Comparison of ENCODE assay signal across 8 mouse cellular contexts in genomic region chr11:43493815-43494409, GRCm38 (mm10). TPM values are rescaled to one million over a fixed set of nuclear protein-coding genes. Genes with fewer than 3 reads are reported as not detected.
DNase-seq lines count a peak whose midpoint lies in the region; ATAC-seq and TF ChIP-seq lines count a peak whose summit lies in the region.

No protein-coding gene starts in this region.

- H3K9me3 ChIP-seq in heart, embryonic 13.5 days = peaks cover 4% of the 10 kb centered on the region; the same call in 1 of the 2 replicates
- H3K9me3 ChIP-seq in liver, embryonic 12.5 days (replicated peaks) = no peaks in the 10 kb centered on the region
- H3K9me3 ChIP-seq in neural tube, embryonic 11.5 days (ENCODE audit: control insufficient read depth, low read length) = no peaks in the 10 kb centered on the region

- ATAC-seq in heart, embryonic 13.5 days (ENCODE audit: extremely low read depth, insufficient number of reproducible peaks, low FRiP score, low TSS enrichment) = peak; percentile 14; the same call in 1 of the 2 replicates
- 0 out of 2 replicates have a peak, but pooled peaks have one; percentile 24 for ATAC-seq in liver, embryonic 12.5 days
- ATAC-seq in neural tube, embryonic 11.5 days (ENCODE audit: insufficient read depth, low FRiP score, low TSS enrichment) = peak; percentile 81

- peak overlapping the region; percentile 50; the same call in 1 of the 2 replicates for H3K9ac ChIP-seq in heart, embryonic 13.5 days
- no peak overlapping the region for H3K9ac ChIP-seq in liver, embryonic 12.5 days
- H3K9ac ChIP-seq in neural tube, embryonic 11.5 days (ENCODE audit: low read length) = peak overlapping the region; percentile 29; the same call in 1 of the 2 replicates

- 0 out of 2 replicates have a peak overlapping the region, but pooled peaks have one; percentile 25 for H3K4me2 ChIP-seq in heart, embryonic 13.5 days
- no peak overlapping the region for H3K4me2 ChIP-seq in liver, embryonic 12.5 days
- no peak overlapping the region for H3K4me2 ChIP-seq in neural tube, embryonic 11.5 days (ENCODE audit: low read depth)

- no peaks in the 10 kb centered on the region for H3K27me3 ChIP-seq in heart, embryonic 13.5 days (replicated peaks)
- no peaks in the 10 kb centered on the region for H3K27me3 ChIP-seq in liver, embryonic 12.5 days (replicated peaks)
- no peaks in the 10 kb centered on the region for H3K27me3 ChIP-seq in neural tube, embryonic 11.5 days (ENCODE audit: control insufficient read depth, insufficient read depth, low read length)

- TF ChIP-seq CTCF in bone marrow macrophage, adult 2 months (IDR thresholded peaks at IDR 0.05; ENCODE audit: low read depth, low read length) = peak; percentile 84
- 0 out of 2 replicates have a peak, but pooled peaks have one; percentile 42 for TF ChIP-seq CTCF in embryonic fibroblast, embryonic 13.5 days (IDR thresholded peaks at IDR 0.05; ENCODE audit: borderline replicate concordance, insufficient read depth, low read length)

- H3K4me1 ChIP-seq in bone marrow macrophage, adult 2 months (ENCODE audit: control insufficient read depth, insufficient read depth, low read length) = peaks cover 11% of the 10 kb centered on the region
- 0 out of 2 replicates have a peak, but pooled peaks cover 3% of the 10 kb centered on the region for H3K4me1 ChIP-seq in embryonic fibroblast, embryonic 13.5 days (ENCODE audit: control insufficient read depth, insufficient read depth, low read length)
- H3K4me1 ChIP-seq in heart, embryonic 13.5 days = peaks cover 11% of the 10 kb centered on the region
- no peaks in the 10 kb centered on the region for H3K4me1 ChIP-seq in liver, embryonic 12.5 days
- no peaks in the 10 kb centered on the region for H3K4me1 ChIP-seq in neural tube, embryonic 11.5 days (ENCODE audit: control insufficient read depth, insufficient read depth, low read length)

- H3K4me3 ChIP-seq in bone marrow macrophage, adult 2 months (ENCODE audit: insufficient read depth, low read length) = no peak overlapping the region
- H3K4me3 ChIP-seq in embryonic fibroblast, embryonic 13.5 days (ENCODE audit: insufficient read depth, low read length) = no peak overlapping the region
- no peak overlapping the region for H3K4me3 ChIP-seq in heart, embryonic 13.5 days
- H3K4me3 ChIP-seq in liver, embryonic 12.5 days = no peak overlapping the region
- H3K4me3 ChIP-seq in neural tube, embryonic 11.5 days (ENCODE audit: low read depth, low read length) = no peak overlapping the region

- no peak overlapping the region for H3K27ac ChIP-seq in bone marrow macrophage, adult 2 months (ENCODE audit: insufficient read depth, low read depth, low read length)
- H3K27ac ChIP-seq in embryonic fibroblast, embryonic 13.5 days (ENCODE audit: insufficient read depth, low read length) = no peak overlapping the region
- H3K27ac ChIP-seq in heart, embryonic 13.5 days (replicated peaks) = no peak overlapping the region
- no peak overlapping the region for H3K27ac ChIP-seq in liver, embryonic 12.5 days
- H3K27ac ChIP-seq in neural tube, embryonic 11.5 days (ENCODE audit: low read depth, low read length) = no peak overlapping the region

- 19% methylated on average over 6 of the region's 6 CpGs for WGBS in heart, embryonic 13.5 days
- WGBS in liver, embryonic 12.5 days (ENCODE audit: insufficient replicate concordance) = 24% methylated on average over 6 of the region's 6 CpGs
- WGBS in neural tube, embryonic 11.5 days = 22% methylated on average over 6 of the region's 6 CpGs

- no peak for TF ChIP-seq POLR2A in bone marrow macrophage, adult 2 months (IDR thresholded peaks at IDR 0.05; ENCODE audit: borderline replicate concordance, low read depth, low read length)
- TF ChIP-seq POLR2A in embryonic fibroblast, embryonic 13.5 days (IDR thresholded peaks at IDR 0.05; ENCODE audit: low read depth, low read length) = no peak

- peak; percentile 68 for DNase-seq in CD4-positive helper T cell, adult 2 months (ENCODE audit: low read depth, low spot score)
- peak; percentile 84 for DNase-seq in kidney, postnatal 10 days
- DNase-seq in neural tube, embryonic 11.5 days (ENCODE audit: low spot score) = peak; percentile 85
- peak; percentile 84 for DNase-seq in testis, postnatal 10 days (ENCODE audit: low spot score)

- no peaks in the 10 kb centered on the region for H3K36me3 ChIP-seq in heart, embryonic 13.5 days
- H3K36me3 ChIP-seq in liver, embryonic 12.5 days = no peaks in the 10 kb centered on the region
- no peaks in the 10 kb centered on the region for H3K36me3 ChIP-seq in neural tube, embryonic 11.5 days (ENCODE audit: control insufficient read depth, insufficient read depth, low read length)

RNA-seq across cellular contexts. Expression of gene C1qtnf2, which starts 19.8 kb away (rescaled TPM):
- not detected in 2 replicates for polyA plus RNA-seq in bone marrow macrophage, adult 2 months (2012; ENCODE audit: insufficient read depth, insufficient read length, missing spikeins)
- 4.0 and 5.9 TPM in 2 replicates for polyA plus RNA-seq in embryonic fibroblast, embryonic 13.5 days (2011; ENCODE audit: insufficient read length, low read depth, missing spikeins)
- polyA plus RNA-seq in heart, embryonic 13.5 days (2015; fragmentation: Nextera tagmentation; extraction: Ambion mirVana) = 3.0 and 3.3 TPM in 2 replicates
- 0.29 and 0.42 TPM in 2 replicates for polyA plus RNA-seq in liver, embryonic 12.5 days (2016; fragmentation: Nextera tagmentation; extraction: Ambion mirVana)
- 1.5 and 1.9 TPM in 2 replicates for polyA plus RNA-seq in neural tube, embryonic 11.5 days (2014; fragmentation: Nextera tagmentation; extraction: Ambion mirVana)

RNA-seq across cellular contexts. Expression of gene Ccnjl, which starts 34.7 kb away (rescaled TPM):
- polyA plus RNA-seq in bone marrow macrophage, adult 2 months (2012; ENCODE audit: insufficient read depth, insufficient read length, missing spikeins) = not detected in 2 replicates
- 0.26 and 0.43 TPM in 2 replicates for polyA plus RNA-seq in embryonic fibroblast, embryonic 13.5 days (2011; ENCODE audit: insufficient read length, low read depth, missing spikeins)
- 15.7 and 20.7 TPM in 2 replicates for polyA plus RNA-seq in heart, embryonic 13.5 days (2015; fragmentation: Nextera tagmentation; extraction: Ambion mirVana)
- polyA plus RNA-seq in liver, embryonic 12.5 days (2016; fragmentation: Nextera tagmentation; extraction: Ambion mirVana) = 5.4 and 5.6 TPM in 2 replicates
- polyA plus RNA-seq in neural tube, embryonic 11.5 days (2014; fragmentation: Nextera tagmentation; extraction: Ambion mirVana) = 44.0 and 45.2 TPM in 2 replicates

Comparison
In these comparisons a context has a peak if more than half of its experiments do, and no peak if none do; other contexts are left out.
1. ATAC-seq: peak in every context shown above with its lines; median percentile 81 in neural tube, embryonic 11.5 days; 24 in liver, embryonic 12.5 days; 14 in heart, embryonic 13.5 days.